21 mouse cellular contexts compared by ENCODE assay signal in genomic region chr12:8648211-8648610, GRCm38 (mm10). TPM values are rescaled to one million over a fixed set of nuclear protein-coding genes. Genes with fewer than 3 reads are reported as not detected.
A peak's percentile ranks its signal among the peaks of the same experiment; 100 is the strongest.
DNase-seq lines count a peak whose midpoint lies in the region; ATAC-seq lines count a peak whose summit lies in the region.
"Not testable (repeated sequence)": the region's sequence is repeated elsewhere in the genome, so short reads cannot be mapped to it uniquely, and the experiment has no call there.
"Had no signal": no experiment of that assay in that cellular context is flagged by ENCODE, and none has a peak within 500 bp of the region (broad histone marks: within the 10 kb centered on the region; RNA-seq: fewer than 3 reads in every experiment).

No protein-coding gene starts in this region.

- DNase-seq in heart, adult 11 months, result peak; percentile 49
- DNase-seq in liver, embryonic 11.5 days (ENCODE audit: low spot score); liver, embryonic 13.5 days: not testable (repeated sequence)

- H3K4me2 ChIP-seq in intestine, embryonic 16.5 days (ENCODE audit: low read depth, low read length); liver, embryonic 11.5 days; liver, embryonic 13.5 days; liver, embryonic 15.5 days: not testable (repeated sequence)

- 49% methylated on average over 8 of the region's 8 CpGs for WGBS in intestine, embryonic 16.5 days
- 41% methylated on average over 8 of the region's 8 CpGs for WGBS in liver, embryonic 11.5 days
- 24% methylated on average over 8 of the region's 8 CpGs for WGBS in liver, embryonic 13.5 days (ENCODE audit: insufficient replicate concordance)
- WGBS in liver, embryonic 15.5 days (ENCODE audit: insufficient replicate concordance), result 30% methylated on average over 8 of the region's 8 CpGs

- H3K27me3 ChIP-seq in intestine, embryonic 16.5 days (replicated peaks; ENCODE audit: control insufficient read depth, insufficient read depth, low read length); liver, embryonic 11.5 days (replicated peaks; ENCODE audit: control insufficient read depth, insufficient read depth, low read length); liver, embryonic 13.5 days; liver, embryonic 15.5 days: not testable (repeated sequence)

- not testable (repeated sequence) for H3K4me1 ChIP-seq in intestine, embryonic 16.5 days (ENCODE audit: control insufficient read depth, insufficient read depth, low read length); liver, embryonic 11.5 days (replicated peaks; ENCODE audit: control insufficient read depth, insufficient read depth, low read length); liver, embryonic 15.5 days (replicated peaks)
- peaks cover 19% of the 10 kb centered on the region for H3K4me1 ChIP-seq in liver, embryonic 13.5 days (replicated peaks)

- H3K27ac ChIP-seq in intestine, embryonic 16.5 days (ENCODE audit: low read length); liver, embryonic 11.5 days (ENCODE audit: low read depth, low read length); liver, embryonic 13.5 days; liver, embryonic 15.5 days (replicated peaks): not testable (repeated sequence)

- not testable (repeated sequence) for H3K9me3 ChIP-seq in intestine, embryonic 16.5 days (ENCODE audit: control insufficient read depth, low read length); liver, embryonic 11.5 days (ENCODE audit: control insufficient read depth, low read length); liver, embryonic 13.5 days (replicated peaks); liver, embryonic 15.5 days (replicated peaks)

- not testable (repeated sequence) for H3K9ac ChIP-seq in intestine, embryonic 16.5 days (ENCODE audit: low read depth, low read length); liver, embryonic 11.5 days (ENCODE audit: low read depth, low read length); liver, embryonic 13.5 days; liver, embryonic 15.5 days

- not testable (repeated sequence) for H3K4me3 ChIP-seq in intestine, embryonic 16.5 days (ENCODE audit: low read length); liver, embryonic 11.5 days (ENCODE audit: low read depth, low read length); liver, embryonic 13.5 days (replicated peaks); liver, embryonic 15.5 days (replicated peaks)

- peak; percentile 89 for ATAC-seq in intestine, embryonic 16.5 days
- ATAC-seq in liver, embryonic 11.5 days (replicated peaks; ENCODE audit: low FRiP score), result peak; percentile 82
- peak; percentile 80 for ATAC-seq in liver, embryonic 13.5 days (ENCODE audit: low read depth)
- ATAC-seq in liver, embryonic 15.5 days (ENCODE audit: insufficient read depth), result peak; percentile 60
- peak; percentile 46 for ATAC-seq in megakaryocyte progenitor cell, adult 5-6 weeks (replicated peaks; ENCODE audit: poor library complexity)

- H3K36me3 ChIP-seq in intestine, embryonic 16.5 days (ENCODE audit: control insufficient read depth, insufficient read depth, low read length); liver, embryonic 11.5 days (ENCODE audit: control insufficient read depth, insufficient read depth, low read length); liver, embryonic 13.5 days; liver, embryonic 15.5 days (replicated peaks): not testable (repeated sequence)

RNA-seq across cellular contexts. Expression of gene Pum2, which starts 25.7 kb away (rescaled TPM):
- polyA plus RNA-seq in intestine, embryonic 16.5 days (2015; fragmentation: Nextera tagmentation; extraction: Ambion mirVana), result 31.9 and 34.3 TPM in 2 replicates
- 47.3 and 47.7 TPM in 2 replicates for polyA plus RNA-seq in liver, embryonic 11.5 days (2014; fragmentation: Nextera tagmentation; extraction: Ambion mirVana)
- polyA plus RNA-seq in liver, embryonic 13.5 days (2015; fragmentation: Nextera tagmentation; extraction: Ambion mirVana), result 18.0 and 21.4 TPM in 2 replicates
- polyA plus RNA-seq in liver, embryonic 15.5 days (2015; fragmentation: Nextera tagmentation; extraction: Ambion mirVana), result 14.1 and 14.8 TPM in 2 replicates
- total RNA-seq in megakaryocyte progenitor cell, adult 5-6 weeks (2015), result 164 and 166 TPM in 2 replicates
- total RNA-seq in megakaryocyte progenitor cell, adult 5-6 weeks (2017), result 116 and 129 TPM in 2 replicates

RNA-seq across cellular contexts. Expression of gene Slc7a15, which starts 49.3 kb away (rescaled TPM):
- polyA plus RNA-seq in intestine, embryonic 16.5 days (2015; fragmentation: Nextera tagmentation; extraction: Ambion mirVana), result 0.36 and 0.44 TPM in 2 replicates
- polyA plus RNA-seq in liver, embryonic 11.5 days (2014; fragmentation: Nextera tagmentation; extraction: Ambion mirVana), result not detected in 2 replicates
- not detected in 2 replicates for polyA plus RNA-seq in liver, embryonic 13.5 days (2015; fragmentation: Nextera tagmentation; extraction: Ambion mirVana)
- polyA plus RNA-seq in liver, embryonic 15.5 days (2015; fragmentation: Nextera tagmentation; extraction: Ambion mirVana), result 0.05 and 0.09 TPM in 2 replicates
- not detected in 2 replicates for total RNA-seq in megakaryocyte progenitor cell, adult 5-6 weeks (2015)
- total RNA-seq in megakaryocyte progenitor cell, adult 5-6 weeks (2017), result not detected in 2 replicates
- total RNA-seq: adrenal gland, adult 18-20 months; adrenal gland, adult 8-10 months; adrenal gland, postnatal 14 days; adrenal gland, postnatal 36 days; CH12.LX; G1E had no signal
- polyA plus RNA-seq: activated CD4-positive, CD25-positive, alpha-beta regulatory T cell, adult 4 months; CD4-positive, CD25-positive, alpha-beta regulatory T cell, adult 4 months; cortical plate, adult 2 months; embryonic facial prominence, embryonic 10.5 days; embryonic facial prominence, embryonic 12.5 days; embryonic facial prominence, embryonic 14.5 days; forebrain, embryonic 11.5 days; forebrain, embryonic 13.5 days; forebrain, embryonic 15.5 days; G1E had no signal
